Mouse (Mus musculus) hindbrain, embryonic 13.5 days (tissue): ENCODE measurements around the gene Card10. TPM values are rescaled to one million over a fixed set of nuclear protein-coding genes. Genes with fewer than 3 reads are reported as not detected.
A peak's percentile ranks its signal among the peaks of the same experiment; 100 is the strongest.
"Not testable (repeated sequence)": the region's sequence is repeated elsewhere in the genome, so short reads cannot be mapped to it uniquely, and the experiment has no call there.

Experiments
- ATAC-seq: fragments of 200-750 bp; cut with Nextera tagmentation; 2 replicates; pipeline ENCODE4 v1.8.0; 2017; ENCODE audit warnings: moderate TSS enrichment; ENCODE audit not compliant: low FRiP score
- H3K27ac ChIP-seq: fragments of 300-500 bp; sonication (generic); 2 replicates; pipeline ENCODE4 v1.5.1; 2015; ENCODE audit warnings: inconsistent platforms, mild to moderate bottlenecking, moderate library complexity
- H3K27me3 ChIP-seq: fragments of 300-500 bp; sonication (generic); 2 replicates; pipeline ENCODE4 v1.6.1; 2015; ENCODE audit warnings: mild to moderate bottlenecking, inconsistent platforms
- H3K36me3 ChIP-seq: fragments of 300-500 bp; sonication (generic); 2 replicates; pipeline ENCODE4 v1.6.1; 2015; ENCODE audit warnings: mild to moderate bottlenecking, inconsistent platforms
- H3K4me1 ChIP-seq: fragments of 300-500 bp; sonication (generic); replicated peaks from 2 replicates; pipeline ENCODE4 v1.6.1; 2015; ENCODE audit warnings: inconsistent platforms
- H3K4me2 ChIP-seq: fragments of 300-500 bp; sonication (generic); 2 replicates; pipeline ENCODE4 v1.6.1; 2015; ENCODE audit warnings: inconsistent platforms, mild to moderate bottlenecking, moderate library complexity
- H3K4me3 ChIP-seq: fragments of 300-500 bp; sonication (generic); 2 replicates; pipeline ENCODE4 v1.5.1; 2015; ENCODE audit warnings: mild to moderate bottlenecking, inconsistent platforms
- H3K9ac ChIP-seq: fragments of 300-500 bp; sonication (generic); 2 replicates; pipeline ENCODE4 v1.6.1; 2015; ENCODE audit warnings: mild to moderate bottlenecking, inconsistent platforms
- H3K9me3 ChIP-seq: fragments of 300-500 bp; sonication (generic); 2 replicates; pipeline ENCODE4 v1.6.1; 2016; ENCODE audit warnings: inconsistent platforms
- WGBS: fragments of 180-500 bp; shearing (Covaris S2); methylation state at CpG from one replicate; pipeline ENCODE4 v1.1.7; 2015; 5-methylcytosine and 5-hydroxymethylcytosine counted together
- polyA plus RNA-seq: library from polyadenylated mRNA; unstranded; fragments of >200 nt; fragmentation: Nextera tagmentation; extraction: Ambion mirVana; gene quantifications from 2 replicates; pipeline ENCODE4 v1.2.1, GENCODE M21; 2015

The Card10 gene
- polyA plus RNA-seq: 1.6 TPM in 2 replicates

- peaks cover 34% of the 10 kb centered on the region for H3K4me1 ChIP-seq
- 1% methylated on average over 68 of the region's 70 CpGs for WGBS
- no peak within 1 kb of the TSS for H3K27ac ChIP-seq
- 0 out of 2 replicates have a peak, but pooled peaks have one; percentile 33 for ATAC-seq
- H3K4me3 ChIP-seq: peak within 1 kb of the TSS; percentile 53
- H3K4me2 ChIP-seq: peak within 1 kb of the TSS; percentile 81
- H3K27me3 ChIP-seq: peaks cover 76% of the 10 kb centered on the region
- H3K36me3 ChIP-seq: no peaks in the 10 kb centered on the region
- no peaks in the 10 kb centered on the region for H3K9me3 ChIP-seq
- peak within 1 kb of the TSS; percentile 74 for H3K9ac ChIP-seq
These were observed at the start of gene Card10 for GRCm38 (mm10) chr15:78802776-78803391. Gene Card10, minus strand, starts transcription at chr15:78803042.

DNA sequence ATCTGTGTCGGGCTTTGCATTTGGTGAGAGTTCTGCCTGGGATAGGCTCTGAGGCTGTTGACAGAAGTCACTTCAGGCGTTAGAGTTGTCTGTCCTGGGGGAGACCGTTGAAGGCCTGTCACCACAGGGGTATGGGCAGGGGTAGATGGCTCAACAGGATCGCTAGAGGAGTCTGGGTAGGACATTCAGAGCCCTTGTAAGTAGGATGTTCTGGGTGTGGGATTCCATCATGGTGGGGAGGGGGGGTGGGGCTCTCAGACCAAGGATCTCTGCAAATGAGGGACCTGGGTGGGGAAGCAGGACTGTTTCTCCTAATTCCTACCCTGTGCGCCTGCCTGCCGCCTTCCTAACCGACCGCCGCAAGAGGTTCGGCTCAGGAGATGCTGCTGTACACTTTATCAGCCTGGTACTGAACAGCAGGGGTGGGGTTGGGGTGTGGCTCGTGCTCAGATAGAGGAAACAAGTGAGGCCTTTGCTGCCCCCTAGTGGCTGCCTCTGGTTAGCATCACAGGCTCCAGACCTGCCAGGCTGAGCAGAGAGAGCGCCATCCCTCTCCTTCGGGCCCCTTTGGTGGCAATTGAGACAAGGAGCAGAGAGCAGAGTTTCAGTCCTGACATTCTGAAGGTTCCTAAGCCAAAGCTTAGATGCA lies 48.8 kb upstream of the Card10 start:
- no peak overlapping the region for H3K4me2 ChIP-seq
- H3K4me3 ChIP-seq: no peak overlapping the region
- no peaks in the 10 kb centered on the region for H3K9me3 ChIP-seq
- H3K27me3 ChIP-seq: peaks cover 16% of the 10 kb centered on the region; the same call in 1 of the 2 replicates
- H3K4me1 ChIP-seq: peaks cover 12% of the 10 kb centered on the region
- no peak overlapping the region for H3K27ac ChIP-seq
- ATAC-seq: peak; percentile 85
- H3K9ac ChIP-seq: no peak overlapping the region
- WGBS: 19% methylated on average over 13 of the region's 13 CpGs
- H3K36me3 ChIP-seq: no peaks in the 10 kb centered on the region

GRCm38 (mm10) chr15:78850944-78851343 lies 48.1 kb upstream of the Card10 start:
- Histone ChIP-seq H3K27ac (no peak overlapping the region), H3K36me3 (no peaks in the 10 kb centered on the region), H3K4me1 (peaks cover 16% of the 10 kb centered on the region), H3K9me3 (no peaks in the 10 kb centered on the region), H3K9ac (no peak overlapping the region), H3K27me3 (peaks cover 12% of the 10 kb centered on the region; the same call in 1 of the 2 replicates), H3K4me2 (no peak overlapping the region), H3K4me3 (no peak overlapping the region)
- WGBS: 80% methylated on average over 6 of the region's 6 CpGs
- ATAC-seq: no peak

DNA sequence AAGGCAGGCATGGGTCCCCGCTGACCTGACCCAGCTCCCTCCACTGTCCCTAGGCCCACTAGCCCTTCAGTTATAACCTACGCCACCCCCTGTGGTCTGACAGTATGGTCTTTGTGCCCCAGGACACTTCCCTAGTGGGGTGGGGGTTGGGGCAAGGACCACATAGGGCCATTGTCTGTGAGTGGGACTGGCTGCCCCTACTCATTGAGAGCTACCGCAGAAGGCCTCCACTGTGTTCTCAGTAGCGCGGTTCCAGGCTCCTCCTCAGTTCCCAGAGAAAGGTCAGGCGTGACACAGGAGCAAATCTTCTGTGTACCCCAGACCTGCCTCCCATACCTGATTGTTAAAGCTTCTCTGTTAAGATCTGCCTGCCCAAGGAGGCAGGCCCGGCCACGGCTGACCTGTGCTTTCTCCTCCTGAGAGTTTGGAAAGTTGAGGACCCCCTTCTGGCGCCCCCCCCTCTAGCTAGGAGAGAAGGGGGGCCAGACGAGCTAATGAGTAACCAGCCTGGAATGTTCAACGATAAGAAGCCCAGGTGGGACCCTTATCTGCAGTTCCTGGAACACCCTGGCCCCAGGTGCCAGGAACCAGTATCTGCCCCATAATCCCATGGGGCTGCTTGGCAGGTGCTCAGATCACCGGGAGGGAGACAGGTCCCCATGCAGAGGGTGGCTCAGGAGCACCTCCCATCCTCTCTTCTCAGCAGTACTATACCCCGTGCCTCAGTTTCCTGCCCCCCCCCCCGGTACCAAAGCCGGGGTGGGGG lies 47.4 kb upstream of the Card10 start:
- Histone ChIP-seq H3K9ac (no peak overlapping the region), H3K9me3 (no peaks in the 10 kb centered on the region), H3K4me2 (no peak overlapping the region), H3K27ac (no peak overlapping the region), H3K4me1 (peaks cover 23% of the 10 kb centered on the region), H3K36me3 (no peaks in the 10 kb centered on the region), H3K4me3 (no peak overlapping the region), H3K27me3 (peaks cover 16% of the 10 kb centered on the region; the same call in 1 of the 2 replicates)
- WGBS: 69% methylated on average over 14 of the region's 15 CpGs
- ATAC-seq: no peak

DNA sequence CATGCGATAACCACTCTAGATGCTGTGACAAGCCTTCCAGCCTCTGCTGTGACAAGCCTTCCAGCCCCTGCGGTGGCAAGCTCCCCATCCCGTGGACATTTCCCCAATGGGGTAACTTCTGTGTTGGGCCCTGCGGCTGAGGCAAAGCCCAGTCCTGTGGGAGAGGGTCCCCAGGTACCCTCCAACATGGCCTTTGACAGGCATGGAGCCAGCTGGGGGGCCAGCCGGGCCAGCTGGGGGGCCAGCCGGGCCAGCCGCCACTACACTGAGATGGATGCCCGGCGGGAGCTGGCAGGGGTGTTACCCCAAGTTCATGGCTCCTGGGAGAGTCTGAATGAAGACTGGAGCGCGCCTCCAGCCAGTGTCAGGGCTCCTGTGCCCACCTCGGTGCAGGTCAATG lies 46.6 kb upstream of the Card10 start:
- Histone ChIP-seq H3K4me3 (no peak overlapping the region), H3K9me3 (no peaks in the 10 kb centered on the region), H3K27me3 (peaks cover 21% of the 10 kb centered on the region), H3K36me3 (no peaks in the 10 kb centered on the region), H3K4me2 (no peak overlapping the region), H3K9ac (no peak overlapping the region), H3K27ac (no peak overlapping the region), H3K4me1 (peaks cover 30% of the 10 kb centered on the region)
- WGBS: 84% methylated on average over 12 of the region's 12 CpGs
- ATAC-seq: no peak

DNA sequence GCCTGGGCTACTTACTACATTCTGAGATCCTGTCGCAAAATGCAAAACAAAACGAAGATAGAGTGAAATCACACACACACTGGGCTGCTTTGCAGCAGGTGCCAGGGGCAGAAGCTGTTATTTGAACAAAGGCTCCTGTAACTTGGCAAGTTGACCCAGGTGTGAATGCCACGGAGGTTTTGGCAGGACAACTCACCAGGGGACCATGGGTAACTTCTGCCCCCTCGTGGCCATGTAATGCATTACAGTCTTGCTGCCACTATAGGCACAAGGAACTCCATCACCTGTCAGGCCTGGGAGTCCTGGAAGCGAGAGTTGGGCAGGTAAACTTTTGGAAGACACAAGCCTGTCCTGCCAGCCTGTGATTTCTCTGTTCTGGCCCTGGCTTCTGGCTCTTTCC lies 45.6 kb upstream of the Card10 start:
- ATAC-seq: no peak
- 31% methylated on average over 5 of the region's 5 CpGs for WGBS

DNA sequence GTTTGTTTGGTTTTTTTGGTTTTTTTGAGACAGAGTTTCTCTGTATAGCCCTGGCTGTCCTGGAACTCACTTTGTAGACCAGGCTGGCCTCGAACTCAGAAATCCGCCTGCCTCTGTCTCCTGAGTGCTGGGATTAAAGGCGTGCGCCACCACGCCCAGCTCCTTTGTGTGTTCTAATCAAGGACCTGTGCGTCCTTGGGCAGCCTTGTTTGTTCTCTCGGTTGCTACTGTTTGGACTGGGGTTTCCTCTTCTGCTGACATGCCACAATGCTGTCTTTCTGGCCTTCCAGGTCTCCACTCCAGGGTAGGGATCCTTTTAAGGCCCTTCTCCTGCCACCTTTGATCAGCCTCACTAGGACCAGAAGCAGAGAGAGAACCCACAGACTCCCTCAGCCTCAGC lies 44.0 kb upstream of the Card10 start:
- not testable (repeated sequence) for H3K4me2 ChIP-seq, H3K9me3 ChIP-seq, H3K27ac ChIP-seq, ATAC-seq, H3K36me3 ChIP-seq, H3K9ac ChIP-seq, H3K4me3 ChIP-seq
- 79% methylated on average over 7 of the region's 7 CpGs for WGBS
- Histone ChIP-seq H3K27me3 (peaks cover 47% of the 10 kb centered on the region), H3K4me1 (peaks cover 50% of the 10 kb centered on the region)

More for the DNA sequence above, 45.6 kb upstream of the Card10 start:
- Histone ChIP-seq H3K27ac (no peak overlapping the region), H3K27me3 (peaks cover 31% of the 10 kb centered on the region), H3K4me1 (peaks cover 38% of the 10 kb centered on the region), H3K4me3 (no peak overlapping the region), H3K4me2 (no peak overlapping the region), H3K36me3 (no peaks in the 10 kb centered on the region), H3K9ac (no peak overlapping the region), H3K9me3 (no peaks in the 10 kb centered on the region)

GRCm38 (mm10) chr15:78846352-78846751 lies 43.5 kb upstream of the Card10 start:
- Histone ChIP-seq H3K4me1 (peaks cover 47% of the 10 kb centered on the region), H3K9me3 (no peaks in the 10 kb centered on the region), H3K27me3 (peaks cover 51% of the 10 kb centered on the region), H3K4me3 (no peak overlapping the region), H3K36me3 (no peaks in the 10 kb centered on the region), H3K9ac (peak overlapping the region; percentile 16; the same call in 1 of the 2 replicates), H3K4me2 (no peak overlapping the region), H3K27ac (no peak overlapping the region)
- 68% methylated on average over 8 of the region's 8 CpGs for WGBS
- ATAC-seq: no peak

GRCm38 (mm10) chr15:78845867-78846266 lies 43.0 kb upstream of the Card10 start:
- no peaks in the 10 kb centered on the region for H3K36me3 ChIP-seq
- H3K9ac ChIP-seq: peak overlapping the region; percentile 16; the same call in 1 of the 2 replicates
- no peak for ATAC-seq
- no peak overlapping the region for H3K4me2 ChIP-seq
- no peak overlapping the region for H3K4me3 ChIP-seq
- no peak overlapping the region for H3K27ac ChIP-seq
- no peaks in the 10 kb centered on the region for H3K9me3 ChIP-seq
- 82% methylated on average over 8 of the region's 8 CpGs for WGBS
- peaks cover 53% of the 10 kb centered on the region for H3K27me3 ChIP-seq
- peaks cover 52% of the 10 kb centered on the region for H3K4me1 ChIP-seq

DNA sequence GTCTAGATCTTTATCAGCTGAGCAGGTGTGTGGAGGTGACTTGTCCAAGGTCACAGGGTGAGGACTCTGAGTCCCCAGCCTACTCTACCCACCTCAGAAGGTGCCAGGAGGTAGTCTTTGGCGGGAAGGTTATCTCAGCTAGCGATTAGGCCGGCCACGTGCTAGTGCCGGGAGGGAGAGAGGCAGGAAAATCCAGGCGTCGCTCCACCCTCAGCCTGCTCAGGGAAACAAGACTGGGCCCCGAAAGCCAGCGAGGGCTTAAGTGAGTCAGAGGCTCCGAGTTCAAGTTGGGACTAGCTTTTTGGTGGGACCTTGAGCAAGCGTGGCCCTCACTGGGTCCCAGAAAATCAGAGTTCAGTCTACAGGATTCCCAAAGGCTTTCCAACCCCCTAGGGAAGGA lies 42.5 kb upstream of the Card10 start:
- H3K36me3 ChIP-seq: no peaks in the 10 kb centered on the region
- H3K27me3 ChIP-seq: peaks cover 54% of the 10 kb centered on the region
- H3K9ac ChIP-seq: no peak overlapping the region
- 67% methylated on average over 11 of the region's 11 CpGs for WGBS
- peaks cover 53% of the 10 kb centered on the region for H3K4me1 ChIP-seq
- no peak overlapping the region for H3K4me3 ChIP-seq
- H3K9me3 ChIP-seq: no peaks in the 10 kb centered on the region
- H3K27ac ChIP-seq: no peak overlapping the region
- ATAC-seq: no peak
- 0 out of 2 replicates have a peak overlapping the region, but pooled peaks have one; percentile 75 for H3K4me2 ChIP-seq

- no peak for ATAC-seq
- no peaks in the 10 kb centered on the region for H3K9me3 ChIP-seq
- peak overlapping the region; percentile 75; the same call in 1 of the 2 replicates for H3K4me2 ChIP-seq
- no peak overlapping the region for H3K4me3 ChIP-seq
- 25% methylated on average over 9 of the region's 9 CpGs for WGBS
- no peak overlapping the region for H3K27ac ChIP-seq
- peaks cover 51% of the 10 kb centered on the region for H3K27me3 ChIP-seq
- H3K9ac ChIP-seq: no peak overlapping the region
- peaks cover 57% of the 10 kb centered on the region for H3K4me1 ChIP-seq
- no peaks in the 10 kb centered on the region for H3K36me3 ChIP-seq
These were observed 41.9 kb upstream of the Card10 start for GRCm38 (mm10) chr15:78844791-78845190.
